Mouse (Mus musculus): ENCODE measurements around the gene Mrpl4. TPM values are rescaled to one million over a fixed set of nuclear protein-coding genes. Genes with fewer than 3 reads are reported as not detected.
"Not testable (repeated sequence)": the region's sequence is repeated elsewhere in the genome, so short reads cannot be mapped to it uniquely, and the experiment has no call there.

Gene Mrpl4
- polyA plus RNA-seq, 1 experiment from 2014 or later, result 98.6 TPM

GRCm38 (mm10) chr9:21036161-21036560 is 33.6 kb downstream of the Mrpl4 start:
- Histone ChIP-seq H3K9me3 (ENCODE audit: control insufficient read depth, low read length) (no peaks in the 10 kb centered on the region), H3K9ac (replicated peaks; ENCODE audit: low read length) (no peak overlapping the region), H3K27ac (replicated peaks; ENCODE audit: low read depth, low read length) (no peak overlapping the region), H3K4me1 (ENCODE audit: control insufficient read depth, insufficient read depth, low read length) (peaks cover 16% of the 10 kb centered on the region), H3K27me3 (ENCODE audit: control insufficient read depth, insufficient read depth, low read length) (peaks cover 91% of the 10 kb centered on the region), H3K36me3 (ENCODE audit: control insufficient read depth, insufficient read depth, low read length) (no peaks in the 10 kb centered on the region), H3K4me2 (ENCODE audit: low read length) (peak overlapping the region; percentile 63), H3K4me3 (replicated peaks; ENCODE audit: low read depth, low read length) (peak overlapping the region; percentile 44; the same call in 1 of the 2 replicates)
- WGBS, result 7% methylated on average over 20 of the region's 20 CpGs
- DNase-seq (no peak), ATAC-seq (ENCODE audit: low FRiP score, low TSS enrichment) (no peak)

DNA sequence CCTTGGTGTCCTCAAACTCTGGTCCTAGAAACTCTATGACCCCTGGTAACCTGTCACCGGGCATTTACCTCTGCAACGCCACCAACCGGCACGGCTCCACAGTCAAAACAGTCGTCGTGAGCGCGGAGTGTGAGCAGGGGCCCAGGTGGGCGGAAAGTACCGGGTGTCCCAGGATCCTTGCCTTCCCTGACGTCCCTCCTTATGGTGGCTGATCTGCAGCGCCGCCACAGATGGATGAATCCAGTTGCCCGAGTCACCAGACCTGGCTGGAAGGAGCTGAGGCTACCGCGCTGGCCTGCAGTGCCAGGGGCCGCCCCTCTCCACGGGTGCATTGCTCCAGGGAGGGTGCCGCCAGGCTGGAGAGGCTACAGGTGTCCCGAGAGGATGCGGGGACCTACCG is 34.1 kb downstream of the Mrpl4 start:
- DNase-seq, result peak; percentile 16
- no peaks in the 10 kb centered on the region for H3K36me3 ChIP-seq (ENCODE audit: control insufficient read depth, insufficient read depth, low read length)
- H3K4me1 ChIP-seq (ENCODE audit: control insufficient read depth, insufficient read depth, low read length), result peaks cover 12% of the 10 kb centered on the region
- no peak overlapping the region for H3K27ac ChIP-seq (replicated peaks; ENCODE audit: low read depth, low read length)
- no peak for ATAC-seq (ENCODE audit: low FRiP score, low TSS enrichment)
- WGBS, result 2% methylated on average over 22 of the region's 22 CpGs
- H3K9ac ChIP-seq (replicated peaks; ENCODE audit: low read length), result no peak overlapping the region
- H3K27me3 ChIP-seq (ENCODE audit: control insufficient read depth, insufficient read depth, low read length), result peaks cover 86% of the 10 kb centered on the region
- no peaks in the 10 kb centered on the region for H3K9me3 ChIP-seq (ENCODE audit: control insufficient read depth, low read length)
- peak overlapping the region; percentile 44 for H3K4me3 ChIP-seq (replicated peaks; ENCODE audit: low read depth, low read length)
- peak overlapping the region; percentile 63 for H3K4me2 ChIP-seq (ENCODE audit: low read length)

- peak overlapping the region; percentile 44 for H3K4me3 ChIP-seq (replicated peaks; ENCODE audit: low read depth, low read length)
- no peak overlapping the region for H3K27ac ChIP-seq (replicated peaks; ENCODE audit: low read depth, low read length)
- peak; percentile 61 for ATAC-seq (ENCODE audit: low FRiP score, low TSS enrichment)
- WGBS, result 2% methylated on average over 31 of the region's 31 CpGs
- peak overlapping the region; percentile 63 for H3K4me2 ChIP-seq (ENCODE audit: low read length)
- peaks cover 7% of the 10 kb centered on the region for H3K4me1 ChIP-seq (ENCODE audit: control insufficient read depth, insufficient read depth, low read length)
- H3K9me3 ChIP-seq (ENCODE audit: control insufficient read depth, low read length), result no peaks in the 10 kb centered on the region
- peak overlapping the region; percentile 62 for H3K9ac ChIP-seq (replicated peaks; ENCODE audit: low read length)
- no peaks in the 10 kb centered on the region for H3K36me3 ChIP-seq (ENCODE audit: control insufficient read depth, insufficient read depth, low read length)
- H3K27me3 ChIP-seq (ENCODE audit: control insufficient read depth, insufficient read depth, low read length), result peaks cover 78% of the 10 kb centered on the region
- DNase-seq, result peak; percentile 77
Measured at GRCm38 (mm10) chr9:21037481-21037891, 34.9 kb downstream of the Mrpl4 start.

DNA sequence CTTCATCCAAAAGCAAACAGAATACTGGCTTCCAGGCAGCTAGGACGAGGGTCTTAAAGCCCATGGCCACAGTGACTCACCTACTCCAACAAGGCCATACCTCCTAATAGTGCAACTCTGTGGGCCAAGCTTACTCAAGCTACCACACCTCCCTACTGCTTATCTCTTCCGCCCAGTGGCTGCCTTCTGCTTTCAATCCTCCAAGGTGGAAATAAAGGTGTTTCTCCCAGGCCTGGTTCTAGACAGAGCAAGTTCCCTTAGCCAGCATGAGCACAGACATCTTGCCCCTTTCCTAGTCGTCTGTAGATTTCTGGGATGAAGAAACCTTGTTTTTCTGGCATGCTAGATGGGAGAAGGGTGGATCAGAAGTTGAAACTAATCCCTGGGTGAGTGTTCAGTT is 37.2 kb downstream of the Mrpl4 start:
- no peak overlapping the region for H3K4me3 ChIP-seq (replicated peaks; ENCODE audit: low read depth, low read length)
- H3K9ac ChIP-seq (replicated peaks; ENCODE audit: low read length), result no peak overlapping the region
- DNase-seq (no peak), ATAC-seq (ENCODE audit: low FRiP score, low TSS enrichment) (no peak)
- no peak overlapping the region for H3K4me2 ChIP-seq (ENCODE audit: low read length)
- no peaks in the 10 kb centered on the region for H3K9me3 ChIP-seq (ENCODE audit: control insufficient read depth, low read length)
- H3K36me3 ChIP-seq (ENCODE audit: control insufficient read depth, insufficient read depth, low read length), result no peaks in the 10 kb centered on the region
- H3K27me3 ChIP-seq (ENCODE audit: control insufficient read depth, insufficient read depth, low read length), result peaks cover 55% of the 10 kb centered on the region
- no peaks in the 10 kb centered on the region; the same call in 1 of the 2 replicates for H3K4me1 ChIP-seq (ENCODE audit: control insufficient read depth, insufficient read depth, low read length)
- H3K27ac ChIP-seq (replicated peaks; ENCODE audit: low read depth, low read length), result no peak overlapping the region
- WGBS, result 66% methylated on average over 3 of the region's 3 CpGs

DNA sequence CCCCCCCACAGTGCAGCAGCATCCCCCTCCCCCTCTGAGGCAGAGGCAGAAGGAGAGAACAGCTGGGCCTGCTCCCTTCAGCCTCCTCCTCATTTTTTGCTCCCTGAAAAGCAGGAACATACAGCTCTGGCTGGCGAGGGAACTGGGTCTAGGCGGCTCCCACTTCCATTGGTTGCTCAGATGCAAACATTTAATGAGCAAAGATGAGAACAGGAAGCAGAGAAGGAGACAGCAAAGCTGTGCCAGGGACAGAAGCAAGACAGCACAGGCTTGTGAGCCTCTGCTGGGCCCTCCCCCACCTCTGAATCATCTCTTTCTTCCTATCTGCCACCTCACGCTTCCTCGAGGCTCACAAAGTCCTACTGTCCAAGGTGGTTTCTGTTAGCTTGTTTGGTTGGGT is 38.8 kb downstream of the Mrpl4 start:
- H3K4me2 ChIP-seq (ENCODE audit: low read length), result no peak overlapping the region
- ATAC-seq (ENCODE audit: low FRiP score, low TSS enrichment) (no peak), DNase-seq (no peak)
- H3K9ac ChIP-seq (replicated peaks; ENCODE audit: low read length), result no peak overlapping the region
- 43% methylated on average over 4 of the region's 4 CpGs for WGBS
- H3K4me3 ChIP-seq (replicated peaks; ENCODE audit: low read depth, low read length), result no peak overlapping the region
- H3K4me1 ChIP-seq (ENCODE audit: control insufficient read depth, insufficient read depth, low read length), result no peaks in the 10 kb centered on the region; the same call in 1 of the 2 replicates
- H3K27ac ChIP-seq (replicated peaks; ENCODE audit: low read depth, low read length), result no peak overlapping the region
- no peaks in the 10 kb centered on the region for H3K9me3 ChIP-seq (ENCODE audit: control insufficient read depth, low read length)
- peaks cover 40% of the 10 kb centered on the region for H3K27me3 ChIP-seq (ENCODE audit: control insufficient read depth, insufficient read depth, low read length)
- H3K36me3 ChIP-seq (ENCODE audit: control insufficient read depth, insufficient read depth, low read length), result no peaks in the 10 kb centered on the region

GRCm38 (mm10) chr9:21043563-21043962 is 41.0 kb downstream of the Mrpl4 start:
- Histone ChIP-seq H3K9ac (replicated peaks; ENCODE audit: low read length) (no peak overlapping the region), H3K9me3 (ENCODE audit: control insufficient read depth, low read length) (no peaks in the 10 kb centered on the region), H3K4me2 (ENCODE audit: low read length) (no peak overlapping the region), H3K27ac (replicated peaks; ENCODE audit: low read depth, low read length) (no peak overlapping the region), H3K4me1 (ENCODE audit: control insufficient read depth, insufficient read depth, low read length) (no peaks in the 10 kb centered on the region), H3K27me3 (ENCODE audit: control insufficient read depth, insufficient read depth, low read length) (peaks cover 18% of the 10 kb centered on the region), H3K36me3 (ENCODE audit: control insufficient read depth, insufficient read depth, low read length) (no peaks in the 10 kb centered on the region), H3K4me3 (replicated peaks; ENCODE audit: low read depth, low read length) (no peak overlapping the region)
- WGBS, result 82% methylated on average over 4 of the region's 4 CpGs
- no peak for ATAC-seq (ENCODE audit: low FRiP score, low TSS enrichment)
- no peak for DNase-seq

- not testable (repeated sequence) for ATAC-seq (ENCODE audit: low FRiP score, low TSS enrichment); DNase-seq; H3K27me3 ChIP-seq (ENCODE audit: control insufficient read depth, insufficient read depth, low read length); H3K9me3 ChIP-seq (ENCODE audit: control insufficient read depth, low read length); H3K36me3 ChIP-seq (ENCODE audit: control insufficient read depth, insufficient read depth, low read length); H3K9ac ChIP-seq (replicated peaks; ENCODE audit: low read length); H3K4me1 ChIP-seq (ENCODE audit: control insufficient read depth, insufficient read depth, low read length); H3K4me3 ChIP-seq (replicated peaks; ENCODE audit: low read depth, low read length); H3K27ac ChIP-seq (replicated peaks; ENCODE audit: low read depth, low read length); H3K4me2 ChIP-seq (ENCODE audit: low read length)
- WGBS, result 53% methylated on average over 1 of the region's 1 CpGs
Measured at GRCm38 (mm10) chr9:21044785-21045184, 42.2 kb downstream of the Mrpl4 start.

GRCm38 (mm10) chr9:21045235-21045634 is 42.7 kb downstream of the Mrpl4 start:
- H3K9me3 ChIP-seq (ENCODE audit: control insufficient read depth, low read length), result no peaks in the 10 kb centered on the region
- no peaks in the 10 kb centered on the region for H3K36me3 ChIP-seq (ENCODE audit: control insufficient read depth, insufficient read depth, low read length)
- peaks cover 2% of the 10 kb centered on the region; the same call in 1 of the 2 replicates for H3K27me3 ChIP-seq (ENCODE audit: control insufficient read depth, insufficient read depth, low read length)
- no peak overlapping the region for H3K27ac ChIP-seq (replicated peaks; ENCODE audit: low read depth, low read length)
- no peaks in the 10 kb centered on the region for H3K4me1 ChIP-seq (ENCODE audit: control insufficient read depth, insufficient read depth, low read length)
- no peak for ATAC-seq (ENCODE audit: low FRiP score, low TSS enrichment)
- no peak for DNase-seq
- H3K4me3 ChIP-seq (replicated peaks; ENCODE audit: low read depth, low read length), result no peak overlapping the region
- 80% methylated on average over 3 of the region's 3 CpGs for WGBS
- H3K9ac ChIP-seq (replicated peaks; ENCODE audit: low read length), result no peak overlapping the region
- no peak overlapping the region for H3K4me2 ChIP-seq (ENCODE audit: low read length)

GRCm38 (mm10) chr9:21051578-21051977 is 49.0 kb downstream of the Mrpl4 start:
- Histone ChIP-seq H3K9ac (replicated peaks; ENCODE audit: low read length) (no peak overlapping the region), H3K4me1 (ENCODE audit: control insufficient read depth, insufficient read depth, low read length) (no peaks in the 10 kb centered on the region), H3K9me3 (ENCODE audit: control insufficient read depth, low read length) (no peaks in the 10 kb centered on the region), H3K4me2 (ENCODE audit: low read length) (no peak overlapping the region), H3K4me3 (replicated peaks; ENCODE audit: low read depth, low read length) (no peak overlapping the region), H3K27me3 (ENCODE audit: control insufficient read depth, insufficient read depth, low read length) (no peaks in the 10 kb centered on the region), H3K27ac (replicated peaks; ENCODE audit: low read depth, low read length) (no peak overlapping the region), H3K36me3 (ENCODE audit: control insufficient read depth, insufficient read depth, low read length) (no peaks in the 10 kb centered on the region)
- 70% methylated on average over 10 of the region's 10 CpGs for WGBS
- ATAC-seq (ENCODE audit: low FRiP score, low TSS enrichment), result no peak
- no peak for DNase-seq
